Mouse (Mus musculus): ENCODE measurements at regions not wholly inside any gene's neighbourhood (a gene's known extent, or its start where the extent isn't known, plus 50 kb on each side); places are given as distances from the start of the nearest gene placed in this dataset.
A peak's percentile ranks its signal among the peaks of the same experiment; 100 is the strongest.

- DNase-seq = no peak
These were observed 342.1 kb upstream of the Id2 start for GRCm38 (mm10) chr12:25439029-25439551.

DNA sequence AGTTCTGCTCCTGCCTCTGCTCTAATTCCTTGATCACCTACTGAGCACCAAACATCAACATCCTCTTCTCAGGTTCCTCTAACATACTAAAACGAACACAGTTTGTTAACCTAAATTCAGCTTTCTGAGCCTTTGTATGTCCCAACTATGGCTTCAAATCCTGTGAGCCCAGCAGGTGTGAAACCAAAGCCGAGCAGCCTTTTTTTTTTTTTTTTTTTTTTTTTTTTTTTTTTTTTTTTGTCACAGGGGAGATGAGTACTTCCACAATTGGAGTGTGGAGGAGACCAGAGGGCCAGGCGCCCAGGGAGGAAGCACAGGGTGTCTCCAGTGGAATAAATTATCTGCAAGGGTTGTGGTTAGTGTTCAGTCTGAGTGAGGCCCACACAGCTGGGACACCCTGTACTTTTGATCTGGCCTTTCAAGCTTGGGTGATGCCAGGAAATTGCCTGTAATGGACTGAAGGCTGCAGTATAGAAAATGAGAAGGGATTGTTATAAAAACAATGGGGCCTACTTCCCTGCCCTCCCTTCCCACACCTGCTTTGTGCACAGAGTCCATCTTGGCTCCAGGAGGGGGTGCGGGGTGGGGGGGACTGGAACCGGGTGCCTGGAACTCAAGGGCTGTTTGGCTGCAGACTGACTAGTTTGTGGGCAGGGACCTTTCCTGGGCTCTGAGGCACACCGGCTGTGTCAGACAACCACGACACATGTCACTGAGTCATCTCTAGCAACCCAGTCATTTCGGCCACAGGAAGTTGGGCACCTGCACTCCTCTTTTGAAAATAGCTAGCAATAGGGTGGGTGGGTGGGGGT lies 341.5 kb upstream of the Id2 start:
- DNase-seq = no peak

DNA sequence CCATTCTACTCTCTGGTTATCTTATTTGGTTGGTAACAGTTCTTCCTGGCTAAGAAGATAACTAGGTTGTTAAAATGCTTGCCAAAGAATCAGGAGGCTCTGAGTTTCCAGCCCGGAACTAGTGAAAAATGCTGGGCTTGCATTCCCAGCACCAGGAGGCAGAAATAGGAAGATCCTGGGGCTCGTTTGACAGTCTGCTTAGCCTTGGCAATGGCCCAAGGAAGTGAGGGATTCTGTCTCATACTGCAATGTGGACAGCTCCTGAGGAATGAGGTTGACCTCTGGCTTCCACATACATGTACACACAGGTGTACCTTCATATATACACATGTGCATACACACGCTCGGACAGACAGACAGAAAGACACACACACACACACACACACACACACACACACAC lies 340.6 kb upstream of the Id2 start:
- no peak for DNase-seq

DNA sequence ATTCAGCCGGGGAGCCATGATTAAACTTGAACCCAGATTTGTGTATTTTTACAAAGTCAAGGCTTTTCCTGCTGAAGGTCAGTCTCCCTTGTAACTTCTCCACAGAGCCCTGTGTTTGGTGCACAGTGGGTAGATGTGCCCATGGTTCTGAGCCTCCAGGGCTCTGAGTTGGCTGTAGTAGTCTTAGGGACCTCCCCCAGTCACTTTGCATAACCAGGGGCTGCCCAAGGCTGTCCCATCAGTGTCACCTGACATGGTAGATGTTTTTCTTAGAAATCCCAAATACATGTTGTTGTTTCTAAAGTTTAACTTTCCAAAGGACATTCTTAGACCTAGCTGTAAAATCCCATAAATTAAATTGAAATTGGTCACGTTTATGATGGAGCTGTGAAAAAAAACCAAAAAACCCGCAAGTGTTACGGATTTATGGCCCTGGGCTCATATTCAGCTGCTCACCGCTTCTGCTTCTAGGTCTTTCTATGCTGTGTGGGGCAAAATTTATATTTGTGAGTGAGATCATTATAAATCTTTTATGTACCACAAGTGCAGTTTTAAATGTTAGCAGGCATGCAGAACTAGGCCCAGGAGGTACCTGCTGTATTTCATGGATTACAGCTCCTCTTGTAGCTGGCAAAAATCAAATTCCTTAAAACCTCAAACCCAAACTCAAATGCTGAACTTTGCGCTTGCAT lies 339.4 kb upstream of the Id2 start:
- DNase-seq = no peak

- DNase-seq = no peak
These were observed 335.9 kb upstream of the Id2 start for GRCm38 (mm10) chr12:25432796-25433195.

GRCm38 (mm10) chr12:25430911-25431310 lies 334.0 kb upstream of the Id2 start:
- DNase-seq = no peak

GRCm38 (mm10) chr12:25427911-25428642 lies 331.1 kb upstream of the Id2 start:
- no peak for DNase-seq

DNA sequence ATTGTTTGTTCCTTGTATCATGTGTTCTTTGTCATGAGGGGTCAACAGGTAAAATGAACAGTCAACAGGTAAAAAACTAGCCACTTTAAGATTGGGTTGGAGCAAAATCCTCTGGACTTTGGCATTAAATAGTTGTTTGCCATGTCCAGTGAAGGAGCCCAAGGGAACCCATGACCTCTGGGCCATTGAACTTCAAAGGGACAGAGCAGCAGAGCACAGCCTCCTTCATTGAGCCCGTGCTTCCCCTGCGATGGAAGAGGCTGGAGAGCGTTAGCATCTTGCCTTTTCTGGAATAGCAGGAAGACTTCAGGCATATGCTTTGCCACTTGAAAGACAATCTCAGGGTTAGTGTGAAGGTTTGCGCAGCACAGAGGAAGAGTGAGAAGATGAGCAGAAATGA lies 320.4 kb upstream of the Id2 start:
- no peak for DNase-seq

- DNase-seq = no peak
These were observed 319.6 kb upstream of the Id2 start for GRCm38 (mm10) chr12:25416571-25416970.

DNA sequence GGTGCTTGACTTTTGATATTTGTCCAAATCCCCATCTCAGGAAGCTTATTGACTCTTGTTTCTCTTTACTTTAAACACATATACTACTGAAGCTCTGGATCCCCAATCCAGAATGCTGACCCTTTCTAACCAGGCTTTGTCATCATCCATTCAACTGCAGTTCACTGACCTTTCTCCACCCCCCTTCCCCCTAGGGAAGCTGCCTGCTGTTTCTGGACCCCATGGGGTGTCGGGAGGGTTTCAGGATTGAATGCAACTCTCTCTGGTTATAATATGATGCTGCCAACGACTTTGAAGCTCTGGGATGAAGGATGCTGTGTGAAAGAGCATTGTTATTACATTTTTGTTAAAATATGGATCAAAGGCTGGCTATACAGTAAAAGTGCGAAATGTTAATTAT lies 318.7 kb upstream of the Id2 start:
- DNase-seq = peak; percentile 38

GRCm38 (mm10) chr12:25415232-25415631 lies 318.3 kb upstream of the Id2 start:
- peak; percentile 77 for DNase-seq

- no peak for DNase-seq
These were observed 310.4 kb upstream of the Id2 start for GRCm38 (mm10) chr12:25407301-25407700.

- no peak for DNase-seq
These were observed 303.4 kb upstream of the Id2 start for GRCm38 (mm10) chr12:25400326-25400725.

GRCm38 (mm10) chr12:25398726-25399125 lies 301.8 kb upstream of the Id2 start:
- DNase-seq = no peak

GRCm38 (mm10) chr12:25394326-25394725 lies 297.4 kb upstream of the Id2 start:
- no peak for DNase-seq

- DNase-seq = no peak
These were observed 296.6 kb upstream of the Id2 start for GRCm38 (mm10) chr12:25393501-25393900.

DNA sequence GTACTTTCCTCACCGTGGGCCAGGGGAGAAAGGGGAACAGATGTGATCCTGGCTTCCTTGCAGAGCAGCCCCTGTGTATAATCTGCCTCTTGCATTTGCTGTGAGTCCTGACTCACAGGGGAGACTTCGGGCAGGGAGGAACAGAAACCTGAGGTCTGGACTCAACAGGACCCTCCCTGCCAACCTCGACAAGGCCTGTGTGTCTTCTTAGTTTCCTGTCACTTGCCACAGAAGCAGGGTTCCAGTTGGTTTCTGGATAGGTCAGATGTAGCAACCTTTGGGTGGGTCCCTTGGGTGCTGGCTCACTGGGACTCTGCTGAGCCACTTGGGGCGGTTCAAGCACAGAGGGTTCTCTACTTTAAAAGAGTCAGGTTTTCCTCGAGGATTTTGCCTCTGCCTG lies 292.3 kb upstream of the Id2 start:
- no peak for DNase-seq

DNA sequence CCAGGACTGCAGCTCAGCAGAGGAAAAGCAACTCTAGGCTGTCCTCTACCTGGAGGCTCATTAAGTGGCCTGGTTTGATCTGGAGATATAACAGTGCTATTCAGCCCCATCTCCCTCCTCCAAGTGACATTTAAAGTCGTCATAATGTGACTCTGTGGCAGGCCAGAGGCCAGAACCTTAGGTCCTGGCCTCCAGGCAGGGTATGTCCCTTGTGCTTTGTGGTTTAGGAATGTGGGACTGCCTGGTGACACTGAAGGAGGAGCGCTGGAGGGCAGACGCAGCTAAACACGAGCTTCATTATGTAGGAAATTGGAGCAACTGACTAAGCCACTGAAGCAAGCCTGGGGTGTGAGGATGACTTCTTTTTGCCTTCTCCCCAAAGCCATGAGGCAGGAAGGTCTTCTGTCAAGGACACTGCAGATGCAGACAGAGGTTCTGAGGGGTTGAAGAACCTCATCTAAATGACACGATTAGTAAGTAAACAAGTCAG lies 290.9 kb upstream of the Id2 start:
- no peak for DNase-seq

GRCm38 (mm10) chr12:25382961-25383360 lies 286.0 kb upstream of the Id2 start:
- DNase-seq = no peak

DNA sequence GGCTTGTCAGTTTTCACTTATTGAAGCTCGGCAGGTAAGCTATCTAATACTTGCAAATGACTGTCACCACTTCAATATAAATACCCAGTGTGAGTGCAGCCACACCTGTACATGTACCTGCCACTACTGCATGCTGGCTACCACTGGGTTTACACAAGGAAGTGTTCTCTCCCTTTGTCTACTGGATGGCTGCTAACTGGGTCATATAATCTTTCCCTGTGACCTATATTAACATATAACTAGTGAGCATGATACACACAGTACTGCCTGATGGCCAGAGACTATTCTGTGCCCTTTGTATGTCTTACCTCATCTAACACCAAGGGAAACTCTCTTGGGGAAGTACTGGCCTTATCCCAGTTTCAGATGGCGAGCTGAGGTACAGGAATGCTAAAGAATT lies 285.5 kb upstream of the Id2 start:
- no peak for DNase-seq

DNA sequence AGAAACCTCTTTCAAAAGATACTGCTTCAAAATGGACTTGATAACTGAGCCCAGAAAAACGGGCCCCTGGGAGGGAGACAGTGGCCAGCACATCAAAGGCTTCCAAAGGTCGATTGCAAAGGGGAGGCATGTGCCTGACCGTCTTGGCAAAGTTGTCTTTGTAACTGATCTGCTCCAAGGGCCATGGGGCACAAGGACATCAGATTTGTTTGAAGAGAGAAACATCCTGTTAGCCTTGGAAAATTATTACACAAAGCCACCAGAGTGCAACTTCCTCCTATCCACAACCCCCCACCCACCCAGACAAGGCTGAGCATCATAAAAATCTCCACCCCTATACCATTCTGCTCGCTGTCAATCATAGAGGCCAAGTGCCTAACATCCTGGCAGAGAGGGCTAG lies 284.7 kb upstream of the Id2 start:
- peak; percentile 14 for DNase-seq

- no peak for DNase-seq
These were observed 283.1 kb upstream of the Id2 start for GRCm38 (mm10) chr12:25379996-25380395.

DNA sequence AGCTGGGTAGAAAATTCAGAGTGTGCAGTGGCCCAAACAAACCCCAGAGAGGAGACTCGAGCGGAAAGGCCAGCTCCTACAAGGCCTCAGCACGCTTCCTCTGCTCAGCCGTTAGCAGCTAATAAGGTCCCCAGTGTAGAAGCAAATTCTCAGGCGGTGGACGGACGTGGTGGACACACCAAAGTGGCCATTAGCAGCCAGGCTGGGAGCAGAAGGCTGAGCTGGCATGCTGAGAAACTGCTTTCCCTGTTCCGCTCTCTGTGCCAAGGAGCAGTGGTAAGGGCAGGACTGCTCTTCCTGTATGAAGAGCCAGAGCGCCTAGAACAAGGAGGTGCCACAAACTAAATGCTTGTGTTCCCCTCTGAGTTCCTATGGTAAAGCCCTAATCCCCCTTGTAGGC lies 282.1 kb upstream of the Id2 start:
- no peak for DNase-seq
